Mouse (Mus musculus) CD4-positive, CD25-positive, alpha-beta regulatory T cell, adult 4 months (primary cell): ENCODE data around the gene Epb42. TPM values are rescaled to one million over a fixed set of nuclear protein-coding genes. Genes with fewer than 3 reads are reported as not detected.

Experiments
- polyA plus RNA-seq, 2 experiments: library from polyadenylated mRNA; unstranded; fragments of 100-300 nt; shearing (Covaris generic); gene quantifications; one replicate each; pipeline ENCODE4 v1.2.1; 2017

The Epb42 gene
- polyA plus RNA-seq, 2 experiments from 2014 or later: 0.35 to 0.42 TPM

Other genes with a start within 250 kb of the Epb42 start
- gene Cdan1, start 186.9 kb downstream of the Epb42 start, polyA plus RNA-seq: 1 to 10 TPM; 4.9 to 6.3 TPM
- gene Ttbk2, start 186.5 kb downstream of the Epb42 start, polyA plus RNA-seq: under 1 TPM; 0.66 to 0.91 TPM
- gene Ubr1, start 66.4 kb downstream of the Epb42 start, polyA plus RNA-seq: 10 to 100 TPM; 46.2 to 47.3 TPM
- gene Tmem62, start 60.1 kb downstream of the Epb42 start, polyA plus RNA-seq: 10 to 100 TPM; 11.0 to 15.5 TPM
- 100 to 1,000 TPM; 149 to 151 TPM for gene Ccndbp1, start 28.7 kb downstream of the Epb42 start, polyA plus RNA-seq
- not detected for gene Tgm5, start 48.8 kb upstream of the Epb42 start, polyA plus RNA-seq
- under 1 TPM in 1 of 2 experiments, not detected in 1; 0.30 TPM for gene Tgm7, start 72.7 kb upstream of the Epb42 start, polyA plus RNA-seq
- gene Adal, start 103.4 kb upstream of the Epb42 start, polyA plus RNA-seq: 10 to 100 TPM; 15.3 to 25.7 TPM
- 10 to 100 TPM in 1 of 2 experiments, 1 to 10 TPM in 1; 6.7 to 12.3 TPM for gene Lcmt2, start 103.6 kb upstream of the Epb42 start, polyA plus RNA-seq
- gene Tubgcp4, start 133.6 kb upstream of the Epb42 start, polyA plus RNA-seq: 100 to 1,000 TPM in 1 of 2 experiments, 10 to 100 TPM in 1; 92.2 to 131 TPM
- 10 to 100 TPM; 30.4 to 44.1 TPM for gene Zscan29, start 134.1 kb upstream of the Epb42 start, polyA plus RNA-seq
- 10 to 100 TPM; 31.6 to 38.7 TPM for gene Trp53bp1, start 234.3 kb upstream of the Epb42 start, polyA plus RNA-seq